ENCODE assay signal across 12 mouse cellular contexts in genomic region chr5:88796588-88796987, GRCm38 (mm10). TPM values are rescaled to one million over a fixed set of nuclear protein-coding genes. Genes with fewer than 3 reads are reported as not detected.
DNase-seq lines count a peak whose midpoint lies in the region; ATAC-seq lines count a peak whose summit lies in the region.
"Had no signal": no experiment of that assay in that cellular context is flagged by ENCODE, and none has a peak within 500 bp of the region (broad histone marks: within the 10 kb centered on the region; RNA-seq: fewer than 3 reads in every experiment).

No protein-coding gene starts in this region.

- WGBS in kidney, embryonic 16.5 days = 21% methylated on average over 11 of the region's 11 CpGs
- 61% methylated on average over 11 of the region's 11 CpGs for WGBS in liver, embryonic 15.5 days (ENCODE audit: insufficient replicate concordance)

- no peaks in the 10 kb centered on the region for H3K9me3 ChIP-seq in kidney, embryonic 16.5 days (ENCODE audit: low read length)
- H3K9me3 ChIP-seq in liver, embryonic 15.5 days (replicated peaks) = no peaks in the 10 kb centered on the region
- H3K9me3 ChIP-seq: hindbrain, embryonic 15.5 days; limb, embryonic 15.5 days had no signal

- DNase-seq in cerebellum, adult 9-10 months = peak; percentile 55
- no peak for DNase-seq in cerebellum, postnatal 4 days (ENCODE audit: low spot score in 2 of 2)
- DNase-seq in embryo, embryonic 11 days = peak; percentile 14
- DNase-seq in heart, postnatal 36 days = no peak
- DNase-seq in spleen, postnatal 10 days (ENCODE audit: low spot score in 2 of 2) = no peak
- DNase-seq in retina, embryonic 14.5 days (ENCODE audit: low spot score) = no peak
- DNase-seq: adrenal gland, adult 8-10 months; right cerebral cortex, postnatal 4 days had no signal

- no peaks in the 10 kb centered on the region for H3K36me3 ChIP-seq in kidney, embryonic 16.5 days (ENCODE audit: insufficient read depth, low read length)
- H3K36me3 ChIP-seq in liver, embryonic 15.5 days (replicated peaks) = no peaks in the 10 kb centered on the region
- H3K36me3 ChIP-seq: hindbrain, embryonic 15.5 days; limb, embryonic 15.5 days had no signal

- ATAC-seq in kidney, embryonic 16.5 days (ENCODE audit: low FRiP score, low TSS enrichment) = peak; percentile 54
- ATAC-seq in liver, embryonic 15.5 days (ENCODE audit: insufficient read depth) = peak; percentile 62

- H3K4me2 ChIP-seq in kidney, embryonic 16.5 days (replicated peaks; ENCODE audit: low read depth, low read length) = peak overlapping the region; percentile 47
- no peak overlapping the region; the same call in 1 of the 2 replicates for H3K4me2 ChIP-seq in liver, embryonic 15.5 days
- H3K4me2 ChIP-seq: hindbrain, embryonic 15.5 days; limb, embryonic 15.5 days had no signal

- intact Hi-C loops in heart, postnatal 36 days (cut with DNase I) = loop anchor here (10.0 kb wide), 2 partner anchors 428 to 878 kb away; no protein-coding TSS in a partner anchor

- H3K4me3 ChIP-seq in kidney, embryonic 16.5 days (ENCODE audit: low read length) = peak overlapping the region; percentile 20
- H3K4me3 ChIP-seq in liver, embryonic 15.5 days (replicated peaks) = no peak overlapping the region
- H3K4me3 ChIP-seq: hindbrain, embryonic 15.5 days; limb, embryonic 15.5 days had no signal

- peak overlapping the region; percentile 66 for H3K27ac ChIP-seq in kidney, embryonic 16.5 days (ENCODE audit: low read length)
- H3K27ac ChIP-seq in liver, embryonic 15.5 days (replicated peaks) = peak overlapping the region; percentile 21; the same call in 1 of the 2 replicates
- H3K27ac ChIP-seq: hindbrain, embryonic 15.5 days; limb, embryonic 15.5 days had no signal

- H3K27me3 ChIP-seq in kidney, embryonic 16.5 days (ENCODE audit: insufficient read depth, low read length) = no peaks in the 10 kb centered on the region
- H3K27me3 ChIP-seq in liver, embryonic 15.5 days = no peaks in the 10 kb centered on the region
- H3K27me3 ChIP-seq: hindbrain, embryonic 15.5 days; limb, embryonic 15.5 days had no signal

- H3K9ac ChIP-seq in kidney, embryonic 16.5 days (replicated peaks; ENCODE audit: low read length) = 0 out of 2 replicates have a peak overlapping the region, but pooled peaks have one; percentile 16
- H3K9ac ChIP-seq in liver, embryonic 15.5 days = no peak overlapping the region
- H3K9ac ChIP-seq: hindbrain, embryonic 15.5 days; limb, embryonic 15.5 days had no signal

- H3K4me1 ChIP-seq in kidney, embryonic 16.5 days (ENCODE audit: insufficient read depth, low read length) = peaks cover 15% of the 10 kb centered on the region
- H3K4me1 ChIP-seq in liver, embryonic 15.5 days (replicated peaks) = 0 out of 2 replicates have a peak, but pooled peaks cover 4% of the 10 kb centered on the region
- H3K4me1 ChIP-seq: hindbrain, embryonic 15.5 days; limb, embryonic 15.5 days had no signal

RNA-seq across cellular contexts. Expression of gene Dck, which starts 31.8 kb away (rescaled TPM):
- 41.4 and 47.1 TPM in 2 replicates for polyA plus RNA-seq in kidney, embryonic 16.5 days (2015; fragmentation: Nextera tagmentation; extraction: Ambion mirVana)
- 90.6 and 96.1 TPM in 2 replicates for polyA plus RNA-seq in liver, embryonic 15.5 days (2015; fragmentation: Nextera tagmentation; extraction: Ambion mirVana)
- 1 to 10 TPM; 2.8 to 3.3 TPM for total RNA-seq in heart, postnatal 36 days (2021)

Comparison
In these comparisons a context has a peak if more than half of its experiments do, and no peak if none do; other contexts are left out.
1. DNase-seq: peak in cerebellum, adult 9-10 months (single experiment) and embryo, embryonic 11 days (single experiment); none in cerebellum, postnatal 4 days (0 of 2), heart, postnatal 36 days (0 of 2), spleen, postnatal 10 days (0 of 2) and retina, embryonic 14.5 days (single experiment).